Mouse (Mus musculus) G1E (cell line): ENCODE data around the gene Cenpn. TPM values are rescaled to one million over a fixed set of nuclear protein-coding genes. Genes with fewer than 3 reads are reported as not detected.

Experiments
- ATAC-seq: 2 replicates; pipeline ENCODE4 v1.8.0; 2016; ENCODE audit warnings: mild to moderate bottlenecking; ENCODE audit not compliant: insufficient number of reproducible peaks, poor library complexity, low FRiP score, severe bottlenecking; ENCODE audit errors: extremely low read depth
- DNase-seq: peaks from one replicate; pipeline ENCODE4 v3.0.0; 2012; ENCODE audit warnings: low spot score
- H3K27me3 ChIP-seq: 2 replicates; pipeline ENCODE4 v1.6.1; 2012; ENCODE audit warnings: mild to moderate bottlenecking, low read length, inconsistent platforms; ENCODE audit not compliant: insufficient read depth
- H3K36me3 ChIP-seq: replicated peaks from 2 replicates; pipeline ENCODE3; 2012; ENCODE audit warnings: mild to moderate bottlenecking, inconsistent platforms
- H3K4me1 ChIP-seq: 2 replicates; pipeline ENCODE4 v1.6.1; 2012; ENCODE audit warnings: low read depth, low read length, inconsistent platforms, mixed read lengths; ENCODE audit not compliant: insufficient read depth
- H3K4me3 ChIP-seq: 2 replicates; pipeline ENCODE4 v1.5.1; 2012; ENCODE audit warnings: low read depth, mild to moderate bottlenecking, inconsistent platforms, low read length, moderate library complexity, mixed read lengths
- H3K9me3 ChIP-seq: replicated peaks from 2 replicates; pipeline ENCODE4 v1.6.1; 2012; ENCODE audit warnings: inconsistent platforms
- CTCF ChIP-seq: IDR thresholded peaks from 2 replicates; pipeline ENCODE4 v1.5.1; 2012; ENCODE audit warnings: low read depth, low read length, inconsistent platforms, mixed read lengths
- GATA1 ChIP-seq: IDR thresholded peaks from 2 replicates; pipeline ENCODE4 v1.6.1; 2012; ENCODE audit warnings: borderline replicate concordance, low read length, inconsistent platforms, mixed read lengths
- GATA2 ChIP-seq: IDR thresholded peaks from 2 replicates; pipeline ENCODE4 v1.6.1; 2012; ENCODE audit warnings: low read depth, low read length, inconsistent platforms, borderline replicate concordance
- POLR2AphosphoS5 ChIP-seq: IDR thresholded peaks from 2 replicates; pipeline ENCODE4 v1.6.1; 2012; ENCODE audit warnings: low read depth, low read length, inconsistent platforms; ENCODE audit not compliant: insufficient replicate concordance
- TAL1 ChIP-seq: conservative IDR thresholded peaks from 2 replicates; pipeline ENCODE4 v1.6.1; 2012; ENCODE audit warnings: low read depth, low read length, inconsistent platforms, mixed read lengths
- polyA plus RNA-seq: library from polyadenylated mRNA; stranded (reverse); fragments of >175 nt; gene quantifications from 2 replicates; pipeline ENCODE4 v1.2.3, GENCODE M21; 2012
- total RNA-seq, 2 experiments: library from RNA; stranded (forward) in 1 of 2; stranded (reverse) in 1 of 2; fragments of 200-1000 nt in 1 of 2; fragments of >200 nt in 1 of 2; fragmentation: Nextera tagmentation in 1 of 2; gene quantifications; 2 replicates each; pipeline ENCODE4 v1.2.3; 2014 to 2017

Cenpn gene
- total and polyA plus RNA-seq, 3 experiments = 11.2 to 69.8 (median 49.2) TPM

GRCm38 (mm10) chr8:116944385-116944696 lies 22.8 kb downstream of the Cenpn start:
- Histone ChIP-seq H3K27me3 (no peaks in the 10 kb centered on the region), H3K36me3 (peaks cover 66% of the 10 kb centered on the region), H3K4me3 (peak overlapping the region; percentile 100), H3K4me1 (peaks cover 52% of the 10 kb centered on the region), H3K9me3 (no peaks in the 10 kb centered on the region)
- ATAC-seq = no peak
- TF ChIP-seq GATA1 = no peak
- no peak for TF ChIP-seq GATA2
- no peak for TF ChIP-seq POLR2AphosphoS5
- no peak for TF ChIP-seq TAL1
- no peak for TF ChIP-seq CTCF
- DNase-seq = no peak

- no peaks in the 10 kb centered on the region for H3K27me3 ChIP-seq
- no peaks in the 10 kb centered on the region for H3K9me3 ChIP-seq
- H3K36me3 ChIP-seq = peaks cover 65% of the 10 kb centered on the region
- H3K4me3 ChIP-seq = peak overlapping the region; percentile 100; the same call in 1 of the 2 replicates
- TF ChIP-seq TAL1 (peak; percentile 65), GATA2 (no peak)
- ATAC-seq = peak; percentile 43
- DNase-seq = no peak
- H3K4me1 ChIP-seq = peaks cover 58% of the 10 kb centered on the region
Observed at GRCm38 (mm10) chr8:116945169-116945910, 23.8 kb downstream of the Cenpn start.

- Histone ChIP-seq H3K27me3 (no peaks in the 10 kb centered on the region), H3K9me3 (no peaks in the 10 kb centered on the region), H3K4me3 (peak overlapping the region; percentile 54; the same call in 1 of the 2 replicates), H3K4me1 (peaks cover 67% of the 10 kb centered on the region), H3K36me3 (peaks cover 59% of the 10 kb centered on the region)
- DNase-seq (no peak), ATAC-seq (no peak)
- TF ChIP-seq GATA2 (no peak), GATA1 (no peak)
Observed at GRCm38 (mm10) chr8:116946268-116946838, 24.8 kb downstream of the Cenpn start.

GRCm38 (mm10) chr8:116946851-116947250 lies 25.3 kb downstream of the Cenpn start:
- DNase-seq = no peak

GRCm38 (mm10) chr8:116947589-116947988 lies 26.1 kb downstream of the Cenpn start:
- peak; percentile 52 for DNase-seq
- Histone ChIP-seq H3K27me3 (no peaks in the 10 kb centered on the region), H3K36me3 (peaks cover 58% of the 10 kb centered on the region), H3K9me3 (no peaks in the 10 kb centered on the region), H3K4me3 (peak overlapping the region; percentile 55; the same call in 1 of the 2 replicates), H3K4me1 (peaks cover 75% of the 10 kb centered on the region)
- TF ChIP-seq GATA2 (no peak), CTCF (no peak), POLR2AphosphoS5 (no peak), TAL1 (no peak), GATA1 (no peak)
- peak; percentile 43 for ATAC-seq

More at GRCm38 (mm10) chr8:116946851-116947250, 25.3 kb downstream of the Cenpn start:
- Histone ChIP-seq H3K27me3 (no peaks in the 10 kb centered on the region), H3K4me3 (no peak overlapping the region; the same call in 1 of the 2 replicates), H3K9me3 (no peaks in the 10 kb centered on the region), H3K36me3 (peaks cover 57% of the 10 kb centered on the region), H3K4me1 (peaks cover 71% of the 10 kb centered on the region)
- ATAC-seq = no peak
- TF ChIP-seq TAL1 = no peak
- no peak for TF ChIP-seq GATA2
- no peak for TF ChIP-seq POLR2AphosphoS5
- TF ChIP-seq GATA1 = no peak
- no peak for TF ChIP-seq CTCF

GRCm38 (mm10) chr8:116951369-116951768 lies 29.8 kb downstream of the Cenpn start:
- TF ChIP-seq TAL1 = no peak
- TF ChIP-seq GATA2 = no peak
- no peak for TF ChIP-seq POLR2AphosphoS5
- TF ChIP-seq GATA1 = no peak
- no peak for TF ChIP-seq CTCF
- no peak overlapping the region for H3K4me3 ChIP-seq
- peaks cover 79% of the 10 kb centered on the region for H3K36me3 ChIP-seq
- no peak for ATAC-seq
- no peaks in the 10 kb centered on the region for H3K27me3 ChIP-seq
- DNase-seq = no peak
- H3K9me3 ChIP-seq = no peaks in the 10 kb centered on the region
- peaks cover 48% of the 10 kb centered on the region for H3K4me1 ChIP-seq

GRCm38 (mm10) chr8:116951778-116952177 lies 30.2 kb downstream of the Cenpn start:
- Histone ChIP-seq H3K36me3 (peaks cover 79% of the 10 kb centered on the region), H3K4me1 (peaks cover 44% of the 10 kb centered on the region), H3K4me3 (no peak overlapping the region), H3K9me3 (no peaks in the 10 kb centered on the region), H3K27me3 (no peaks in the 10 kb centered on the region)
- ATAC-seq (no peak), DNase-seq (no peak)
- TF ChIP-seq POLR2AphosphoS5 (no peak), GATA2 (no peak), TAL1 (no peak), CTCF (no peak), GATA1 (no peak)
